Mouse (Mus musculus) MEL (cell line): ENCODE measurements at regions not wholly inside any gene's neighbourhood (a gene's known extent, or its start where the extent isn't known, plus 50 kb on each side); places are given as distances from the start of the nearest gene placed in this dataset.

Source experiments
- DNase-seq: peaks from one replicate; pipeline ENCODE4 v3.0.0; 2011; ENCODE audit warnings: low read depth, low spot score
- H3K27ac ChIP-seq: 2 replicates; pipeline ENCODE4 v1.5.1; 2012; ENCODE audit warnings: low read depth, mild to moderate bottlenecking, control low read depth, low read length, moderate library complexity; ENCODE audit not compliant: control insufficient read depth
- H3K27me3 ChIP-seq, 2 experiments: fragments of 150-350 bp in 1 of 2; sonication (generic) in 1 of 2; 2 replicates each; pipeline ENCODE4 v1.6.1; 2012; ENCODE audit warnings: low read length in 2 of 2, mild to moderate bottlenecking in 2 of 2, improper control_type of control experiment in 1 of 2, moderate library complexity in 1 of 2; ENCODE audit not compliant: insufficient read depth in 2 of 2, control insufficient read depth in 1 of 2
- H3K36me3 ChIP-seq, 2 experiments: 2 replicates each; pipeline ENCODE4 v1.6.1; 2012 to 2014; ENCODE audit warnings: low read length in 2 of 2, improper control_type of control experiment in 1 of 2, inconsistent platforms in 1 of 2, mild to moderate bottlenecking in 1 of 2; ENCODE audit not compliant: insufficient read depth in 2 of 2, control insufficient read depth in 1 of 2
- H3K4me1 ChIP-seq, 2 experiments: fragments of 150-350 bp in 1 of 2; sonication (generic) in 1 of 2; 2 replicates each; pipeline ENCODE4 v1.6.1; 2012; ENCODE audit warnings: low read length in 2 of 2, improper control_type of control experiment in 1 of 2, mild to moderate bottlenecking in 1 of 2; ENCODE audit not compliant: insufficient read depth in 2 of 2, control insufficient read depth in 1 of 2
- H3K4me3 ChIP-seq, 2 experiments: fragments of 150-350 bp in 1 of 2; sonication (generic) in 1 of 2; 2 replicates each; pipeline ENCODE4 v1.5.1; 2012; ENCODE audit warnings: low read depth in 2 of 2, low read length in 2 of 2, mild to moderate bottlenecking in 2 of 2, moderate library complexity in 2 of 2, control low read depth in 1 of 2, improper control_type of control experiment in 1 of 2; ENCODE audit not compliant: control insufficient read depth in 1 of 2, insufficient read depth in 1 of 2
- H3K79me2 ChIP-seq: 2 replicates; pipeline ENCODE4 v1.6.1; 2012; ENCODE audit warnings: mild to moderate bottlenecking, low read length, moderate library complexity; ENCODE audit not compliant: control insufficient read depth, poor library complexity, insufficient read depth
- H3K9ac ChIP-seq: 2 replicates; pipeline ENCODE4 v1.6.1; 2012; ENCODE audit warnings: low read depth, mild to moderate bottlenecking, control low read depth, low read length, moderate library complexity; ENCODE audit not compliant: control insufficient read depth, poor library complexity, severe bottlenecking
- H3K9me3 ChIP-seq: fragments of 150-350 bp; sonication (generic); replicated peaks from 2 replicates; pipeline ENCODE4 v1.6.1; 2012; ENCODE audit warnings: mild to moderate bottlenecking, low read length, improper control_type of control experiment, moderate library complexity; ENCODE audit not compliant: insufficient read depth
- CHD1 ChIP-seq: IDR thresholded peaks from 2 replicates; pipeline ENCODE4 v1.6.1; 2012; ENCODE audit warnings: low read depth, mild to moderate bottlenecking, inconsistent platforms, low read length, improper control_type of control experiment
- ELF1 ChIP-seq: IDR thresholded peaks from 2 replicates; pipeline ENCODE4 v1.6.1; 2014; ENCODE audit warnings: low read depth, mild to moderate bottlenecking, inconsistent platforms, low read length, improper control_type of control experiment, moderate library complexity
- EP300 ChIP-seq, 2 experiments: IDR thresholded peaks; 2 replicates each; pipeline ENCODE4 v1.6.1; 2011; ENCODE audit warnings: improper control_type of control experiment in 2 of 2, low read length in 2 of 2, low read depth in 1 of 2, mild to moderate bottlenecking in 1 of 2
- GABPA ChIP-seq: IDR thresholded peaks from 2 replicates; pipeline ENCODE4 v1.6.1; 2012; ENCODE audit warnings: low read depth, mild to moderate bottlenecking, inconsistent platforms, low read length, improper control_type of control experiment, moderate library complexity
- GATA1 ChIP-seq: IDR thresholded peaks from 2 replicates; pipeline ENCODE4 v1.6.1; 2011; ENCODE audit warnings: low read depth, low read length, improper control_type of control experiment
- KAT2A ChIP-seq: conservative IDR thresholded peaks from 2 replicates; pipeline ENCODE4 v1.6.1; 2012; ENCODE audit warnings: low read depth, low read length, improper control_type of control experiment, inconsistent platforms
- MAFK ChIP-seq: IDR thresholded peaks from 2 replicates; pipeline ENCODE4 v1.6.1; 2011; ENCODE audit warnings: low read depth, mild to moderate bottlenecking, low read length, improper control_type of control experiment, borderline replicate concordance
- MAZ ChIP-seq: IDR thresholded peaks from 2 replicates; pipeline ENCODE4 v1.6.1; 2012; ENCODE audit warnings: low read depth, mild to moderate bottlenecking, inconsistent platforms, low read length, improper control_type of control experiment
- MEF2A ChIP-seq: IDR thresholded peaks from 2 replicates; pipeline ENCODE4 v1.6.1; 2014; ENCODE audit warnings: low read depth, mild to moderate bottlenecking, inconsistent platforms, low read length, improper control_type of control experiment; ENCODE audit not compliant: poor library complexity, insufficient replicate concordance, severe bottlenecking; ENCODE audit errors: extremely low read depth
- MYB ChIP-seq: IDR thresholded peaks from 2 replicates; pipeline ENCODE4 v1.6.1; 2011; ENCODE audit warnings: mild to moderate bottlenecking, low read depth, low read length, improper control_type of control experiment
- MYC ChIP-seq: IDR thresholded peaks from 2 replicates; pipeline ENCODE4 v1.6.1; 2011; ENCODE audit warnings: low read depth, mild to moderate bottlenecking, low read length, improper control_type of control experiment, moderate library complexity
- NRF1 ChIP-seq: IDR thresholded peaks from 2 replicates; pipeline ENCODE4 v1.6.1; 2014; ENCODE audit warnings: low read depth, mild to moderate bottlenecking, inconsistent platforms, low read length, improper control_type of control experiment, moderate library complexity; ENCODE audit not compliant: poor library complexity, insufficient read depth, severe bottlenecking
- POLR2AphosphoS2 ChIP-seq: IDR thresholded peaks from 2 replicates; pipeline ENCODE4 v1.6.1; 2011; ENCODE audit warnings: low read length, improper control_type of control experiment
- RAD21 ChIP-seq: IDR thresholded peaks from 2 replicates; pipeline ENCODE4 v1.6.1; 2011; ENCODE audit warnings: mild to moderate bottlenecking, low read depth, low read length, improper control_type of control experiment
- TAL1 ChIP-seq: IDR thresholded peaks from 2 replicates; pipeline ENCODE4 v1.6.1; 2012; ENCODE audit warnings: mild to moderate bottlenecking, inconsistent platforms, low read length, moderate library complexity, mixed read lengths
- TBP ChIP-seq: IDR thresholded peaks from 2 replicates; pipeline ENCODE4 v1.8.0; 2011; ENCODE audit warnings: low read depth, low read length, improper control_type of control experiment
- ZC3H11A ChIP-seq: IDR thresholded peaks from 2 replicates; pipeline ENCODE4 v1.6.1; 2012; ENCODE audit warnings: low read depth, mild to moderate bottlenecking, inconsistent platforms, low read length, improper control_type of control experiment
- ZNF384 ChIP-seq: IDR thresholded peaks from 2 replicates; pipeline ENCODE4 v1.6.1; 2012; ENCODE audit warnings: low read depth, mild to moderate bottlenecking, inconsistent platforms, low read length, improper control_type of control experiment

- Histone ChIP-seq H3K27ac (no peak overlapping the region), H3K9me3 (no peaks in the 10 kb centered on the region), H3K4me3 (no peak overlapping the region), H3K36me3 (no peaks in the 10 kb centered on the region), H3K79me2 (no peaks in the 10 kb centered on the region), H3K27me3 (no peaks in the 10 kb centered on the region), H3K9ac (no peak overlapping the region), H3K4me1 (no peaks in the 10 kb centered on the region)
- no peak for DNase-seq
- TF ChIP-seq MAZ (no peak), ELF1 (no peak), GATA1 (no peak), ZNF384 (no peak), CHD1 (no peak)
Measured at GRCm38 (mm10) chr13:70369647-70370046, 267.8 kb downstream of the Ice1 start.

GRCm38 (mm10) chr13:70380772-70381171, 256.7 kb downstream of the Ice1 start:
- Histone ChIP-seq H3K27me3 (no peaks in the 10 kb centered on the region), H3K4me1 (no peaks in the 10 kb centered on the region), H3K9me3 (no peaks in the 10 kb centered on the region), H3K79me2 (no peaks in the 10 kb centered on the region), H3K27ac (no peak overlapping the region), H3K36me3 (no peaks in the 10 kb centered on the region), H3K9ac (no peak overlapping the region), H3K4me3 (no peak overlapping the region)
- TF ChIP-seq EP300 (IDR thresholded peaks at IDR 0.05; ENCODE audit: low read depth in 1 of 2, low read length in 2 of 2) (no peak), MYC (no peak), POLR2AphosphoS2 (no peak), MEF2A (no peak), NRF1 (no peak), ZC3H11A (no peak), GATA1 (no peak), KAT2A (no peak), TBP (no peak), MAZ (no peak), GABPA (no peak), TAL1 (no peak), ELF1 (no peak), MAFK (no peak), MYB (no peak), RAD21 (no peak)
- no peak for DNase-seq
